Mouse (Mus musculus) spleen, adult 2 months (tissue): ENCODE data around the gene Gas2l1. TPM values are rescaled to one million over a fixed set of nuclear protein-coding genes. Genes with fewer than 3 reads are reported as not detected.

Experiments used
- DNase-seq, 2 experiments: peaks; one replicate each; pipeline versions ENCODE4 v3.0.0 to v3.0.0-alpha.2; 2012 to 2021; ENCODE audit warnings: low spot score in 2 of 2, low read depth in 1 of 2
- H3K27ac ChIP-seq: fragments of 200-500 bp; 2 replicates; pipeline ENCODE4 v1.5.1; 2012; ENCODE audit warnings: low read length, inconsistent platforms; ENCODE audit not compliant: insufficient read depth
- H3K27me3 ChIP-seq: fragments of 200-500 bp; 2 replicates; pipeline ENCODE4 v1.6.1; 2012; ENCODE audit warnings: mild to moderate bottlenecking, moderate library complexity, low read length, inconsistent platforms; ENCODE audit not compliant: control insufficient read depth, insufficient read depth
- H3K36me3 ChIP-seq: fragments of 200-500 bp; 2 replicates; pipeline ENCODE4 v1.6.1; 2012; ENCODE audit warnings: mild to moderate bottlenecking, low read length, inconsistent platforms; ENCODE audit not compliant: control insufficient read depth, insufficient read depth
- H3K4me1 ChIP-seq: fragments of 200-500 bp; 2 replicates; pipeline ENCODE4 v1.6.1; 2011; ENCODE audit warnings: inconsistent platforms; ENCODE audit not compliant: control insufficient read depth, insufficient read depth, insufficient read length
- H3K4me3 ChIP-seq: fragments of 200-500 bp; 2 replicates; pipeline ENCODE4 v1.5.1; 2011; ENCODE audit warnings: mild to moderate bottlenecking, inconsistent platforms; ENCODE audit not compliant: insufficient read depth, insufficient read length; ENCODE audit errors: extremely low read depth
- CTCF ChIP-seq: fragments of 200-500 bp; IDR thresholded peaks from 2 replicates; pipeline ENCODE4 v1.5.1; 2011; ENCODE audit warnings: mild to moderate bottlenecking, inconsistent platforms; ENCODE audit not compliant: insufficient read depth, insufficient read length, insufficient replicate concordance; ENCODE audit errors: extremely low read depth
- POLR2A ChIP-seq: fragments of 200-500 bp; IDR thresholded peaks from 2 replicates; pipeline ENCODE4 v1.6.1; 2011; ENCODE audit warnings: low read depth, low read length, inconsistent platforms
- WGBS: fragments of 180-500 bp; shearing (Covaris S2); methylation state at CpG from one replicate; pipeline ENCODE4 v1.1.7; 2018; 5-methylcytosine and 5-hydroxymethylcytosine counted together
- polyA plus RNA-seq: library from polyadenylated mRNA; depleted of rRNA; stranded (reverse); fragments of >200 nt; gene quantifications from 2 replicates; pipeline ENCODE4 v1.2.3, GENCODE M21; 2012

Gene Gas2l1
- polyA plus RNA-seq, 1 experiment: 35.5 TPM

- no peak for DNase-seq
- Histone ChIP-seq H3K4me3 (peak overlapping the region; percentile 91; the same call in 1 of the 2 replicates), H3K36me3 (no peaks in the 10 kb centered on the region), H3K27ac (no peak overlapping the region), H3K4me1 (peaks cover 2% of the 10 kb centered on the region), H3K27me3 (no peaks in the 10 kb centered on the region)
- TF ChIP-seq CTCF: no peak
- TF ChIP-seq POLR2A: no peak
- WGBS: 8% methylated on average over 7 of the region's 7 CpGs
Measured at GRCm38 (mm10) chr11:5100283-5100682, 35.2 kb upstream of the Gas2l1 start.

- Histone ChIP-seq H3K4me3 (peak overlapping the region; percentile 91), H3K4me1 (peaks cover 2% of the 10 kb centered on the region), H3K36me3 (no peaks in the 10 kb centered on the region), H3K27me3 (no peaks in the 10 kb centered on the region), H3K27ac (peak overlapping the region; percentile 100)
- peak; percentile 39 to 74 for DNase-seq
- TF ChIP-seq POLR2A (peak; percentile 23; the same call in 1 of the 2 replicates), CTCF (no peak)
- WGBS: 1% methylated on average over 31 of the region's 31 CpGs
Measured at GRCm38 (mm10) chr11:5099576-5100183, 34.6 kb upstream of the Gas2l1 start.

GRCm38 (mm10) chr11:5098736-5099542 is 33.8 kb upstream of the Gas2l1 start, which contains the start of the genes Rhbdd3 and Ewsr1:
TSS of gene Rhbdd3 (plus strand) at chr11:5098926.
TSS of gene Ewsr1 (minus strand) at chr11:5099266.
- Histone ChIP-seq H3K36me3 (no peaks in the 10 kb centered on the region), H3K27me3 (no peaks in the 10 kb centered on the region), H3K27ac (peak within 1 kb of the TSS; percentile 100), H3K4me1 (peaks cover 2% of the 10 kb centered on the region), H3K4me3 (peak within 1 kb of the TSS; percentile 91)
- under 1% methylated on average over 91 of the region's 92 CpGs for WGBS
- peak; percentile 94 to 95 for DNase-seq
- no peak for TF ChIP-seq CTCF
- peak; percentile 84 for TF ChIP-seq POLR2A

- Histone ChIP-seq H3K4me1 (peaks cover 2% of the 10 kb centered on the region), H3K27me3 (no peaks in the 10 kb centered on the region), H3K27ac (peak overlapping the region; percentile 100), H3K36me3 (no peaks in the 10 kb centered on the region), H3K4me3 (peak overlapping the region; percentile 91)
- under 1% methylated on average over 44 of the region's 44 CpGs for WGBS
- no peak for DNase-seq
- no peak for TF ChIP-seq CTCF
- TF ChIP-seq POLR2A: no peak
Measured at GRCm38 (mm10) chr11:5098035-5098735, 33.1 kb upstream of the Gas2l1 start.

- H3K27me3 ChIP-seq: no peaks in the 10 kb centered on the region
- H3K36me3 ChIP-seq: peaks cover 8% of the 10 kb centered on the region
- DNase-seq: no peak
- TF ChIP-seq POLR2A (no peak), CTCF (no peak)
- H3K27ac ChIP-seq: no peak overlapping the region
- no peak overlapping the region for H3K4me3 ChIP-seq
- 49% methylated on average over 8 of the region's 8 CpGs for WGBS
- peaks cover 2% of the 10 kb centered on the region for H3K4me1 ChIP-seq
Measured at GRCm38 (mm10) chr11:5096480-5097020, 31.4 kb upstream of the Gas2l1 start.

- Histone ChIP-seq H3K36me3 (peaks cover 11% of the 10 kb centered on the region), H3K27me3 (no peaks in the 10 kb centered on the region), H3K4me3 (no peak overlapping the region), H3K4me1 (peaks cover 2% of the 10 kb centered on the region), H3K27ac (no peak overlapping the region)
- DNase-seq: no peak
- TF ChIP-seq POLR2A (no peak), CTCF (no peak)
- WGBS: 62% methylated on average over 5 of the region's 5 CpGs
Measured at GRCm38 (mm10) chr11:5095877-5096276, 30.8 kb upstream of the Gas2l1 start.
